Mouse (Mus musculus) liver, embryonic 11.5 days (tissue): ENCODE data around the gene Gm26938. TPM values are rescaled to one million over a fixed set of nuclear protein-coding genes. Genes with fewer than 3 reads are reported as not detected.
A peak's percentile ranks its signal among the peaks of the same experiment; 100 is the strongest.

Source experiments
- ATAC-seq: fragments of 200-750 bp; cut with Nextera tagmentation; replicated peaks from 2 replicates; pipeline ENCODE4 v1.8.0; 2017; ENCODE audit warnings: moderate number of reproducible peaks, mild to moderate bottlenecking, moderate TSS enrichment, moderate library complexity; ENCODE audit not compliant: low FRiP score
- DNase-seq: peaks from one replicate; pipeline ENCODE4 v3.0.0-alpha.2; 2017; ENCODE audit warnings: low spot score
- H3K27ac ChIP-seq: fragments of 300-500 bp; sonication (generic); 2 replicates; pipeline ENCODE4 v1.5.1; 2014; ENCODE audit warnings: mild to moderate bottlenecking, low read depth, low read length, control low read depth
- H3K27me3 ChIP-seq: fragments of 300-500 bp; sonication (generic); replicated peaks from 2 replicates; pipeline ENCODE4 v1.6.1; 2014; ENCODE audit warnings: low read length, mixed read lengths; ENCODE audit not compliant: control insufficient read depth, insufficient read depth
- H3K36me3 ChIP-seq: fragments of 300-500 bp; sonication (generic); 2 replicates; pipeline ENCODE4 v1.6.1; 2014; ENCODE audit warnings: mild to moderate bottlenecking, low read length, moderate library complexity, mixed read lengths; ENCODE audit not compliant: control insufficient read depth, insufficient read depth
- H3K4me1 ChIP-seq: fragments of 300-500 bp; sonication (generic); replicated peaks from 2 replicates; pipeline ENCODE4 v1.6.1; 2014; ENCODE audit warnings: low read length, mixed read lengths; ENCODE audit not compliant: control insufficient read depth, insufficient read depth
- H3K4me2 ChIP-seq: fragments of 300-500 bp; sonication (generic); 2 replicates; pipeline ENCODE4 v1.6.1; 2014; ENCODE audit warnings: mild to moderate bottlenecking, control low read depth, moderate library complexity
- H3K4me3 ChIP-seq: fragments of 300-500 bp; sonication (generic); 2 replicates; pipeline ENCODE4 v1.5.1; 2014; ENCODE audit warnings: low read depth, low read length, control low read depth
- H3K9ac ChIP-seq: fragments of 300-500 bp; sonication (generic); 2 replicates; pipeline ENCODE4 v1.6.1; 2014; ENCODE audit warnings: low read depth, low read length, control low read depth
- H3K9me3 ChIP-seq: fragments of 300-500 bp; sonication (generic); 2 replicates; pipeline ENCODE4 v1.6.1; 2016; ENCODE audit warnings: low read length, inconsistent platforms, mixed read lengths; ENCODE audit not compliant: control insufficient read depth
- WGBS: fragments of 180-500 bp; shearing (Covaris S2); extraction: QIAGEN DNeasy Blood & Tissue Kit; methylation state at CpG from one replicate; pipeline ENCODE4 v1.1.7; 2014; 5-methylcytosine and 5-hydroxymethylcytosine counted together
- microRNA-seq: library from miRNA; unstranded; fragments of <30 nt; microRNA quantifications from one replicate; pipeline ENCODE4, GENCODE M21; 2017; ENCODE audit warnings: borderline number of aligned reads
- polyA plus RNA-seq: library from polyadenylated mRNA; unstranded; fragments of >200 nt; fragmentation: Nextera tagmentation; extraction: Ambion mirVana; gene quantifications from 2 replicates; pipeline ENCODE4 v1.2.1, GENCODE M21; 2014

The Gm26938 gene
- polyA plus RNA-seq, 1 experiment from 2014 or later, result not detected

DNA sequence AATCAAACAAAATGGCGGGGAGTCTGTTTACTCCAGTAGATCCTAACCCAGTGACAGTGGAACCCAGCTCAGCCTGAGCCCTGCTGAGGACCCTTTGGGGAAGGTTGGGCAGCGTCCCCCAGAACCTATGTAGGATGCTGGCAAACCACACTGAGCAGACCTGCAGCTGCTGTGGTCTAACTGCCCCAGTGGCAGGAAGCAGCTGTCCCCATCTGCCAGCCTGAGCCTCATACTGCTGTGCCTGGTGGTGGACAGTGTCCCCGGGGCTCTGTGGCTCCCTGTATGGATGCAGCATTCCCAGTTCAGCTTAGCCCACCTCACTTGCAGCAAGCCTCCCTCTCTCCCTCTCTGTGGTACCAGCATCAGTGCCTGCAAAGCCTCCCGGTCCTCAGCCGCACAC lies 49.2 kb downstream of the Gm26938 start:
- Histone ChIP-seq H3K4me1 (peaks cover 9% of the 10 kb centered on the region), H3K9ac (no peak overlapping the region), H3K4me3 (no peak overlapping the region), H3K36me3 (peaks cover 10% of the 10 kb centered on the region), H3K27ac (no peak overlapping the region), H3K4me2 (no peak overlapping the region), H3K27me3 (no peaks in the 10 kb centered on the region), H3K9me3 (no peaks in the 10 kb centered on the region)
- WGBS, result 74% methylated on average over 5 of the region's 5 CpGs
- no peak for ATAC-seq
- DNase-seq, result no peak

DNA sequence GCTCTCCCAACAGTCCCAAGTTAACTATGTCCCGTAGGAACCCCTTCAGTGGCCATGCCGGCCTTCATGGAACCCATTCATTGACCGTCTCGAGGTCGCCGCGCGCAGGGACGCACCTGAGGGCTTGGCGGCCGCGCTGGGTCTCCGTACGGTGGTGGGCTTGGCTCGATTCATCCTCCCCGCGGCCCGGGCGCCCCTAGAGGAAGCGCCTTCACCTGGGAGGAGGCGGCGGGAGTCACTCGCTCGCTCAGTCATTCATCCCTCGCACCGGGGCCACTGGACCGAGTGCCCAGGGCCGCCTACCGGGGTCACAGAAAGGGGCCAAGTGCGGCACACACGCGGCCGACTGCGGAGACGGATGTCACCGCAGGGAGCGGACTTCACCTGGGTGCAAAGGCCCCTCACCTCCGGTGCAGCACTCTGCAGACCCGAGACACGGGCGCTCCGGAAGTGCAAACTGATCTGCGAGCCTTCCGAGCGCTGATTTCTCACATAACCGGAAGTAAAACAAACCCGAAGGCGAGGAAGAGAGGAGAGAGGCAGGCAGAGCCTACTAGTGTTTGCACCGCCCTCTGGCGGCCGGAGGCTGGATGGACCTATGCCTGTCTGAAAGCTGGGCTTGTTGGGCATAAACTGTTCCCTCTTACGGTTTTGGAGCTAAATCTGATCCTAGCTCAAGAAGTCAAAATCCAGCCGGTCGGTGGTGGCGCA lies 50.8 kb downstream of the Gm26938 start, which contains the start of gene Ints1:
Gene Ints1, minus strand, starts transcription at position 459 of the 711 bp plus-strand sequence.
- Histone ChIP-seq H3K36me3 (peaks cover 24% of the 10 kb centered on the region), H3K27me3 (no peaks in the 10 kb centered on the region), H3K4me3 (peak within 1 kb of the TSS; percentile 98), H3K4me2 (peak within 1 kb of the TSS; percentile 78), H3K9me3 (no peaks in the 10 kb centered on the region), H3K9ac (peak within 1 kb of the TSS; percentile 73), H3K4me1 (peaks cover 9% of the 10 kb centered on the region), H3K27ac (peak within 1 kb of the TSS; percentile 34; the same call in 1 of the 2 replicates)
- WGBS, result under 1% methylated on average over 55 of the region's 55 CpGs
- DNase-seq (peak; percentile 92), ATAC-seq (peak; percentile 89)

DNA sequence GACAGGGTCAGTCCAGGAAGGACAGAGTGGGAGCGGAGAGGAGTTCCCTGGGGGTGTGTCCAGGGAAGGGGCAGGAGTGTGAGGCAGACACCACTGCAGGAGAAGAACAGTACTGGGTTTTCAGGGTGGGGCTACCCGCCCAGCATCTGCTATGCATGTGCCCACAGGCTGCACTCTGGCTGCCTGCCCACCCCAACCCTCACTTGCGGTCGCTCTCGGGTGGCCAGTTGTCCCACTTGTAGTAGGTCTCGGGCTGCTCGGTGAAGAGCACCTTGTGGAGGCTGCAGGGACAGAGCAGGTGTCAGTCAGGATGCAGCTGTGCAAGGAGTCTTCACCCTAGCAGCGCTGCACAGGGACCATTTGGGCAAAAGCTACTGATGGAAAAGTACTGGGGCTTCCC lies 58.0 kb downstream of the Gm26938 start:
- H3K36me3 ChIP-seq, result peaks cover 72% of the 10 kb centered on the region
- no peak overlapping the region for H3K4me3 ChIP-seq
- H3K4me2 ChIP-seq, result no peak overlapping the region
- H3K27me3 ChIP-seq, result no peaks in the 10 kb centered on the region
- DNase-seq, result no peak
- H3K9me3 ChIP-seq, result no peaks in the 10 kb centered on the region
- no peak for ATAC-seq
- no peak overlapping the region for H3K27ac ChIP-seq
- 91% methylated on average over 8 of the region's 8 CpGs for WGBS
- H3K4me1 ChIP-seq, result no peaks in the 10 kb centered on the region
- no peak overlapping the region for H3K9ac ChIP-seq

DNA sequence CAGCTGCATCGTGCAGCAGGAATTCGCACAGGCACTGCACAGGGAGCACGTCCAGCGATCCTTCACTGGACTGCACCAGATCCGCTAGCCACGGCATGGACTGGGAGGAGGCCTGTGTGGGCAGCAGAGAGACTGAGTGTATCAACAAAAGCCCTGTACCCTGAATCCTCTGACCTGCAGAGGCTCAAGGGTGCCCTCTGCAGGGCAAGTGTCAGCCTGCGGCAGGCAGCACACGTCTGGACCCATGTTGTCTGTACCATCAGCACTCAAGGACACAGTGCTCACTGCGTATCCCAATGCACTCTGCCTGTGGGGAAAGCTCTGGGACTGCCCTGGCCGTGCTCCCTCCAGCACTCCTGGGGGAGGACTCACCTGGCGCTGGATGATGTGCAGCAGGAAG lies 61.9 kb downstream of the Gm26938 start:
- no peak overlapping the region for H3K4me2 ChIP-seq

GRCm38 (mm10) chr5:139758096-139758495 lies 68.1 kb downstream of the Gm26938 start:
- no peak for ATAC-seq
- H3K9ac ChIP-seq, result no peak overlapping the region
- no peak overlapping the region for H3K4me2 ChIP-seq
- H3K9me3 ChIP-seq, result no peaks in the 10 kb centered on the region
- no peak for DNase-seq
- H3K4me3 ChIP-seq, result no peak overlapping the region
- no peaks in the 10 kb centered on the region for H3K27me3 ChIP-seq
- 90% methylated on average over 16 of the region's 16 CpGs for WGBS
- H3K4me1 ChIP-seq, result no peaks in the 10 kb centered on the region
- H3K36me3 ChIP-seq, result peaks cover 46% of the 10 kb centered on the region
- no peak overlapping the region for H3K27ac ChIP-seq

More for the DNA sequence above, 61.9 kb downstream of the Gm26938 start:
- no peak for DNase-seq
- peaks cover 63% of the 10 kb centered on the region for H3K36me3 ChIP-seq
- no peaks in the 10 kb centered on the region for H3K9me3 ChIP-seq
- no peak; the same call in 1 of the 2 replicates for ATAC-seq
- 79% methylated on average over 11 of the region's 11 CpGs for WGBS
- H3K27ac ChIP-seq, result no peak overlapping the region
- H3K27me3 ChIP-seq, result no peaks in the 10 kb centered on the region
- H3K9ac ChIP-seq, result no peak overlapping the region
- no peaks in the 10 kb centered on the region for H3K4me1 ChIP-seq
- H3K4me3 ChIP-seq, result no peak overlapping the region

Small RNA genes lying within 50 kb of the gene (microRNA-seq; reads per million reads assigned to microRNA genes)
- not detected for gene Mir7037

Other genes with a start within 250 kb of the Gm26938 start
- gene Micall2, start 90.1 kb downstream of the Gm26938 start, polyA plus RNA-seq, result 17.1 and 18.5 TPM in 2 replicates
- gene Ints1, start 50.7 kb downstream of the Gm26938 start, polyA plus RNA-seq, result 34.9 TPM in 2 replicates
- 30.4 and 35.1 TPM in 2 replicates for gene Mafk, start 34.9 kb downstream of the Gm26938 start, polyA plus RNA-seq
- 2.3 and 2.7 TPM in 2 replicates for gene Tmem184a, start 6.5 kb downstream of the Gm26938 start, polyA plus RNA-seq
- 112 and 124 TPM in 2 replicates for gene Psmg3, start 478 bp upstream of the Gm26938 start, polyA plus RNA-seq
- gene Elfn1, start 81.5 kb upstream of the Gm26938 start, polyA plus RNA-seq, result 0.09 and 0.23 TPM in 2 replicates